13 mouse cellular contexts compared by ENCODE assay signal in genomic region chr15:11496436-11496835, GRCm38 (mm10).
DNase-seq lines count a peak whose midpoint lies in the region; ATAC-seq and TF ChIP-seq lines count a peak whose summit lies in the region.
"Had no signal": no experiment of that assay in that cellular context is flagged by ENCODE, and none has a peak within 500 bp of the region (broad histone marks: within the 10 kb centered on the region; RNA-seq: fewer than 3 reads in every experiment).

No protein-coding gene starts in this region.

- no peaks in the 10 kb centered on the region for H3K36me3 ChIP-seq in kidney, embryonic 16.5 days (ENCODE audit: insufficient read depth, low read length)
- H3K36me3 ChIP-seq in liver, postnatal 0 days (replicated peaks; ENCODE audit: insufficient read depth, low read length), result no peaks in the 10 kb centered on the region
- H3K36me3 ChIP-seq: liver, embryonic 12.5 days; midbrain, embryonic 12.5 days had no signal

- ATAC-seq in kidney, embryonic 16.5 days (ENCODE audit: low FRiP score, low TSS enrichment), result no peak
- ATAC-seq in liver, postnatal 0 days, result no peak
- ATAC-seq: forebrain, embryonic 13.5 days; liver, embryonic 12.5 days had no signal

- no peak for TF ChIP-seq CTCF in lung, adult 2 months (IDR thresholded peaks at IDR 0.05; ENCODE audit: insufficient read depth, low read length)
- no peak for TF ChIP-seq CTCF in liver, postnatal 0 days (IDR thresholded peaks at IDR 0.05; ENCODE audit: low read depth)

- H3K4me3 ChIP-seq in kidney, embryonic 16.5 days (ENCODE audit: low read length), result no peak overlapping the region
- no peak overlapping the region for H3K4me3 ChIP-seq in lung, adult 2 months (replicated peaks; ENCODE audit: extremely low read depth, low read depth, low read length)
- no peak overlapping the region for H3K4me3 ChIP-seq in liver, postnatal 0 days (ENCODE audit: low read depth, low read length)
- H3K4me3 ChIP-seq: forebrain, embryonic 13.5 days; liver, embryonic 12.5 days; midbrain, embryonic 12.5 days had no signal

- H3K9me3 ChIP-seq in kidney, embryonic 16.5 days (ENCODE audit: low read length), result no peaks in the 10 kb centered on the region
- H3K9me3 ChIP-seq in liver, postnatal 0 days (ENCODE audit: low read length), result no peaks in the 10 kb centered on the region
- H3K9me3 ChIP-seq: forebrain, embryonic 13.5 days; liver, embryonic 12.5 days; midbrain, embryonic 12.5 days had no signal

- peak; percentile 2 for DNase-seq in kidney, adult 9 months
- DNase-seq in lung, postnatal 36 days, result peak; percentile 6
- DNase-seq in lung, adult 2 months, result no peak
- DNase-seq in 3T3-L1 (ENCODE audit: low read depth, low spot score), result peak; percentile 30
- DNase-seq in adipocyte (ENCODE audit: low spot score), result peak; percentile 8
- no peak for DNase-seq in liver, postnatal 0 days
- DNase-seq: adrenal gland, postnatal 25 days; cerebellum, postnatal 10 days; embryo, embryonic 11 days had no signal

- no peak overlapping the region for H3K27ac ChIP-seq in kidney, embryonic 16.5 days (ENCODE audit: low read length)
- H3K27ac ChIP-seq in liver, postnatal 0 days (ENCODE audit: low read depth), result no peak overlapping the region
- H3K27ac ChIP-seq: forebrain, embryonic 13.5 days; liver, embryonic 12.5 days; midbrain, embryonic 12.5 days had no signal

- WGBS in kidney, embryonic 16.5 days, result 92% methylated on average over 2 of the region's 2 CpGs
- WGBS in lung, adult 2 months, result 80% methylated on average over 2 of the region's 2 CpGs
- WGBS in liver, postnatal 0 days (ENCODE audit: insufficient replicate concordance), result 80% methylated on average over 2 of the region's 2 CpGs

- no peak overlapping the region for H3K4me2 ChIP-seq in kidney, embryonic 16.5 days (replicated peaks; ENCODE audit: low read depth, low read length)
- no peak overlapping the region for H3K4me2 ChIP-seq in liver, postnatal 0 days (ENCODE audit: low read depth, low read length)
- H3K4me2 ChIP-seq: forebrain, embryonic 13.5 days; liver, embryonic 12.5 days; midbrain, embryonic 12.5 days had no signal

- no peak for TF ChIP-seq POLR2A in lung, adult 2 months (IDR thresholded peaks at IDR 0.05; ENCODE audit: borderline replicate concordance, extremely low read depth, low read depth, low read length)

- no peak for TF ChIP-seq EP300 in liver, postnatal 0 days (IDR thresholded peaks at IDR 0.05; ENCODE audit: low read depth)

- no peaks in the 10 kb centered on the region for H3K4me1 ChIP-seq in kidney, embryonic 16.5 days (ENCODE audit: insufficient read depth, low read length)
- H3K4me1 ChIP-seq in lung, adult 2 months (ENCODE audit: control insufficient read depth, insufficient read depth, low read length), result no peaks in the 10 kb centered on the region
- no peaks in the 10 kb centered on the region for H3K4me1 ChIP-seq in liver, postnatal 0 days (ENCODE audit: insufficient read depth)
- H3K4me1 ChIP-seq: forebrain, embryonic 13.5 days; liver, embryonic 12.5 days; midbrain, embryonic 12.5 days had no signal

- H3K27me3 ChIP-seq in kidney, embryonic 16.5 days (ENCODE audit: insufficient read depth, low read length), result no peaks in the 10 kb centered on the region
- no peaks in the 10 kb centered on the region for H3K27me3 ChIP-seq in liver, postnatal 0 days (ENCODE audit: insufficient read depth, low read length)
- H3K27me3 ChIP-seq: forebrain, embryonic 13.5 days; liver, embryonic 12.5 days; midbrain, embryonic 12.5 days had no signal

- H3K9ac ChIP-seq in kidney, embryonic 16.5 days (replicated peaks; ENCODE audit: low read length), result no peak overlapping the region
- H3K9ac ChIP-seq in liver, postnatal 0 days (replicated peaks), result no peak overlapping the region
- H3K9ac ChIP-seq: forebrain, embryonic 13.5 days; liver, embryonic 12.5 days; midbrain, embryonic 12.5 days had no signal

Comparison
In these comparisons a context has a peak if more than half of its experiments do, and no peak if none do; other contexts are left out.
1. DNase-seq: peak in kidney, adult 9 months (single experiment), lung, postnatal 36 days (single experiment), 3T3-L1 (single experiment) and adipocyte (single experiment); none in lung, adult 2 months (single experiment) and liver, postnatal 0 days (single experiment).